Mouse (Mus musculus): ENCODE results near the gene Ankrd17. TPM values are rescaled to one million over a fixed set of nuclear protein-coding genes. Genes with fewer than 3 reads are reported as not detected.

Gene Ankrd17
- polyA plus RNA-seq (2012; fragmentation: generic; extraction: Trizol): 10 to 100 TPM in 1 of 2 experiments, 1 to 10 TPM in 1; 8.6 to 24.1 TPM

GRCm38 (mm10) chr5:90366121-90367066 is at the start of gene Ankrd17:
Gene Ankrd17 (minus strand): TSS chr5:90366577.

GRCm38 (mm10) chr5:90367067-90367303 is 608 bp upstream of the Ankrd17 start, which contains the start of gene Gm9958:
Gene Gm9958 (plus strand): TSS chr5:90367204.

GRCm38 (mm10) chr5:90223534-90224381 is 142.6 kb downstream of the Ankrd17 start, which contains the start of gene Cox18:
Gene Cox18 (minus strand): TSS chr5:90224001.

Other genes with a start within 250 kb of the Ankrd17 start
- gene Cox18, start 142.6 kb downstream of the Ankrd17 start, polyA plus RNA-seq (2012; fragmentation: generic; extraction: Trizol): 10 to 100 TPM; 20.5 to 22.2 TPM
- gene Gm9958, start 627 bp upstream of the Ankrd17 start, polyA plus RNA-seq (2012; fragmentation: generic; extraction: Trizol): 1 to 10 TPM in 1 of 2 experiments, under 1 TPM in 1; 0.28 to 1.8 TPM
- not detected for gene Alb, start 94.3 kb upstream of the Ankrd17 start, polyA plus RNA-seq (2012; fragmentation: generic; extraction: Trizol)
- gene Afp, start 124.2 kb upstream of the Ankrd17 start, polyA plus RNA-seq (2012; fragmentation: generic; extraction: Trizol): 1 to 10 TPM in 1 of 2 experiments, under 1 TPM in 1; 0.31 to 2.4 TPM
- not detected for gene Afm, start 152.4 kb upstream of the Ankrd17 start, polyA plus RNA-seq (2012; fragmentation: generic; extraction: Trizol)
- gene 5830473C10Rik, start 194.5 kb upstream of the Ankrd17 start, polyA plus RNA-seq (2012; fragmentation: generic; extraction: Trizol): under 1 TPM; 0.02 to 0.04 TPM

Data from C3H10T1/2 (cell line).